Mouse (Mus musculus) c-Kit-negative CD71-positive TER-119-positive erythroid progenitor cells, embryonic 14.5 days (primary cell): Measurements from ENCODE around the gene Ghrh.

ENCODE experiments used
- DNase-seq: peaks from one replicate; pipeline ENCODE4 v3.0.0-alpha.2; 2013; ENCODE audit warnings: low read depth, low spot score

Ghrh gene

DNA sequence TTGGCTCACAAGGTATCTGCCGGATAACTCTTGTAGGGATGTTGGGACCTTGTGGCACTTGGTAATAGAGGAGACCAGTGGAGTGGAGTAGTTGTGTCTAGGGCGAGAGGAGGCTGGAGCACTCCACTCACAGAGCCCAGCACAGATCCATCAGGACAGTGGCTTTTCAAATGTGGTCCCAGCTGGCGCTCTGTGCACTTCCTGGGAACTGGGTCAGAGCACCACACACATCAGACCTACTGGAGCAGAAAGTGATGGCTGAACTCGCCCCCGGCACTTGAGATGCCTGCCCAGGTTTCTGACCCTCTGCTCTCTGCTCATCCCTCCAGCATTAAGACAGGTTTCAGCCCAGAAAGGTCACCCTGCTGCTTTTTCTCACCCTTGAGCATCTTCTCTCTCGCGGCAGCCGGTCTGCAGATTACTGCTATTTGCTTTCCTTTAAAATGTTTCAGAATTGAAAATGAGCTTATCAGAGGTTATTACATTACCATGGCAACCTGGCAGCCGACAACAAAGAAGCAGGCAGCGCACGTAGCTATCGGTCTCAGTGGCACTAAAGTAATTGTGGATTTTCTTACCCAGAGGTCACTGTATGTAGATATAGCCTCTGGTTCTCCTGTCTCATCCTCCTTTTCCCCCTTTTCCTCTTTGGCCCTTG lies 1.9 kb upstream of the Ghrh start:
- no peak for DNase-seq

DNA sequence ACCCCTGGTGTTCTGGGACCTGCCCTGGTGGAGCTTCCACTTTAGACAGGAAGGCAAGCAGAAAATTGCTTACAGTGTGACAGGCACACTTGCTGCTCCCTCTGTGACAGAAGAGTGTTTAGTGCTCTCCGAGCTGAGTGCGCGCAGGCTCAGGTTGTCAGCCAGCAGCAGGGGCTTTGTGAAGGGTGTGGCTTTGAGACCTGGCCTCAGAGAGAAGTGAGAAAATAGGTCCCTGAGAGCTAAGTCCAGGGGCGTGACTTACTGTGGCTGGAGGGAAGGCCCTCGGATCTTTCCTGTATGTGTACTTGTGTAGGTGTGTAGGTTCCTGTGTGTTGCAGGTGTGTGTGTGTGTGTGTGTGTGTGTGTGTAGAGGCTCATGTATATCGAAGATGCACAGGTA lies 4.0 kb downstream of the Ghrh start:
- DNase-seq, result no peak

DNA sequence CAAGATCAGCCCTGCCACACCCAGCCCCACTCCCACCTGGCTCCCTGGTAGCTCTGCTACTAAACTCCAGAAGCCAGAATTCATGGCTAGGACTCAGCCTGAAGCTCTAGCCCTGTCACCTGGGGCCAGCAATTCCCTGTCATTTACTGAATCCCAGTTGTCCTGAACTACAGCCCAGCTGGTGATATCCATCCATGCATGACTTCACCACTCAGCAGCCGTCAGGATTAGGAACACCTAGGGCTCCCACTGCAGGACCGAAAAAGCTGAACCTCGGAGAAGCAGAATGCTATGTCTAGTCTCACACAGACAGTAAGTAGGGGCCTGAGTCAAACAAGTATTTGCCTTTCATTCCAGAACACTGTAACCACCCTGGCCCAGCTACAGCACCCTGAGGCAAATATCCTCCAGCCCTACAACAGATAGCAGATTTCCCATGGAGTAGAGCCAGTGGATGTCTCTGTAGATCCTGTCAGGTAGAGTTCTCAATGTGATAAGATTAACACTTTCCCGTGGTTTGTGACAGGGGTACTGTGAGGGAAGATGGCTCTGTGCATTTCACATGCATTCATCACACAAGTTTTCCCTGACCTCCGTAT lies 4.9 kb downstream of the Ghrh start:
- DNase-seq, result no peak

DNA sequence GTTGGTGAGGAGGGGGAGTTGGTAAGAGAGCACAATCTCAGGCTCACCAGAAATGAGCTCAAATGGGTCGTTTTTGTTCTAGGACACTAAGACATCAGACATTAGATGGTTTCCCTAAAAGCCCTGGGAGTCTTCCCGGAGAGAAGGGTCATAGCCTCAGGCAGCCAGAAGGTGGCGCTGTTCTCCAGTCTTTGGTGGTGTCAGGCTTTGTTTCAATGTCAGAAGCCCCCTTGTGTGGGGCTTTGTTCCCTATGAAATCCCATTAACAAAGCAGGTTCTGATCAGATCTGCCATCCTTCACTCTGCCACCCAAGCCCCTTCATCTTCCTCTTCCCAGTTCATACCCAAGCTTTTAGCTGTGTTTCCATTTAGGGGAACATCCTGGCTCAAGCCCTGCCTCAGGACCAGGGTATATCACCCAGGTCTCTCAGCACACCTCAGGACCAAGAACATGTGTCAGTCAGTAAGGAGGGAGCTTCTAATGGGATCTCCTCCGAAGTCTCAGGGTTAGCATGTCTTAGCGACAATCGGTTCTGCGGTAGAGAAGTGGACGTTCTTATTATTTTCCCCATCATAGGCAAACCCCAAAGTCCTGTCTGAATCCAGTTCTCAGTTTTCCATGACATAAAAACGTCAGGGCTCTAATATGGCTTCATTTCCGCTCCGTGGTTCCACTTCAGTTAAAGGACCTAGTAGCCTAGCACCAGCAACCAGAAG lies 5.6 kb downstream of the Ghrh start:
- DNase-seq, result no peak

DNA sequence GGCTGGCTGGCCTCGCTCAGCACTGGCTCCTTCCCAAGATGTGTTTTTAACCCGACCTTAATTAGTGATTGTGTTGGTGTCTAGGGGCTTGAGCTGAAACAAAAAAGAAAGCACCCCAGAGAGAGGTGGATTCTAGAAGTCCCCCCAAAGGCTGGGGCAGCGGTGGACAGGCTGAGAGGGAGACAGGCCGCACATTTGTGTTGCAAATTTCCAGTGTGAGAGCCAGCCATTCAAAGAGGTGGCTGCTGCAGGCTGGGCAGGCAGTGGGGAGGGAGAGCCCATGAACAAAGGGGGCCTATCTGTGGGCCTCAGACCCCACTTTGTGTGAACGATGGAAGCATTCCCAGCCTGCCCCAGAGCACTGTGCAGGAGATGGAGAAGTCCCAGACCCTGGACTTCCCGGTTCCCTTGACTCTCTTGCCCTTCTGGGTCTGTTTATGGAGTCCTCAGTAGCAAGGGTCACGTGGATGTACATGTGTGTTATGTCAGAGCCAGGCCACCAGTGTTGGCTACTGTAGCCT lies 7.0 kb downstream of the Ghrh start:
- DNase-seq, result no peak

DNA sequence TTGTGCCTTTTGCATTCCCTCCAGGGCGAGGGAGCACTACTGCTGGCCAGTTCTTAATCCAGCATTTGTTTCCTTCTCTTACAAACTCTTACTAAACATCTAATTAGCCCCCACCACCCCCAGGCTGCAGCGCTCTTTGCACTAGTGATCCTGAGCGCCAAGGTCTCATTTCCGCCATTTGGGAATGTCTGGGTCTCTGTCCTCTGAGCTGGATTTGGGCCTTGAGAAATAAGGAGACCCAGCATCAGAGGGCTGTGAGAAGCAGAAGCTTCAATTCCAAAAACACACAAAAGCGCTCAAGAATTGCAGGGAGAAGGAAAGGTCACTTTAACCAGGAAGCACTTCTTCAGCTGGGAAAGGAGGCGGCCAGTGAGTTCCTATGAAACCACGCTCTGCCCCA lies 7.8 kb downstream of the Ghrh start:
- DNase-seq, result no peak

DNA sequence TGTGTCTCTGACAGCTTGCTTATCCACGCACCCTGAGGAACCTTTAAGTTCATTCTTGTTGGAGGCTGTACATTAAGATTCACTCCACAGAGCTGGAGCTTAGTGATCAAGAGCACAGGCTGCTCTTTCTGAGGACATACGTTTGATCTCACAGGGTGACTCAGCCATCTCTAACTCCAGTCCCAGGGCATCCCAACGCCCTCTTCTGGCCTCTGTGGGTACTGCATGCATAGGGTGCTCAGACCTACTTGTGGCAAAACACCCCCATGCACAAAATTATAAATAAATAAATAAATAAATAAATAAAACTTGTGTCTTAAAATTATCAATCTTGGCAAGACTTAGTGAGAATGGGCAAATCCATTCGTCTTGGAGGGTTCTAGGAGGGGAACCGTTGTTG lies 8.6 kb downstream of the Ghrh start:
- DNase-seq, result peak; percentile 48

- DNase-seq, result no peak
Measured at GRCm38 (mm10) chr2:157332059-157332458, 15.2 kb downstream of the Ghrh start.

- no peak for DNase-seq
Measured at GRCm38 (mm10) chr2:157328570-157328969, 18.7 kb downstream of the Ghrh start.

DNA sequence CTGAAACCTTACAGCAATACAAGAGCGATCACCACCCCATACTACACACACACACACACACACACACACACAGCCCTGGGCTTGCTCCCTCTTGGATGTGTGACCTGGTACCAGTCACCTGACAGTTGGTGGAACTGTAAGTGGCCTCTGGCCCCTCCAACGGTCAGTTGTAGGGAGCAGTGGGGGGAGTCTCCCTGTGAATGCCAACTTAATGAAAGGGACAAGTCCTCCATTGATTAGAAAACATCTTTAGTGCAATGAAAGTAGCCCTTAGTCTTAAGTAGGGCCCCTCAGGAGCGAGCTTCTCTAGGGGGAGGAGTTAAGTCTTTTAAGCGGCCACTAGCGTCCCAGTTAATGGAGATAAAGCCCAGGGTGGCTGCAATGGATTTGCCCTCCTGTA lies 19.2 kb downstream of the Ghrh start:
- DNase-seq, result no peak

DNA sequence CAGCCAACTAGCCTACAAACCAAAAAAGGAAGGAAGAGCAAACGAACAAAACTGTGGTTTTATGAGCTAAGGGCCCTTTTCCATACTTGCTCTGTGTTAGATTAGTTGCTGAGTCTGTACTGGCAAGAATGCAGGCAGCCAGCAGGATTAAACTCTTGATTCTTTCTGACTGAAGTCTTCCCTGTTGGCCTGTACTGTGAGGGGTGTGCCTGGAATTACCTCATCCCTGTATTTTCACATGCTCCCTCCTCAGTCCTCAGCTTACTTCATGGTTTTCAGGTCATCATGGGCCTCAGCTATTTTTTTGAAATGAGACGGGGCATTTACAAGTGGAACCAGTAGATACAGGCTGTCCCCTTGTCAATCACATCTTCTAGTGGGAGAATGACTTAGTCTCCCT lies 22.1 kb downstream of the Ghrh start:
- DNase-seq, result no peak

DNA sequence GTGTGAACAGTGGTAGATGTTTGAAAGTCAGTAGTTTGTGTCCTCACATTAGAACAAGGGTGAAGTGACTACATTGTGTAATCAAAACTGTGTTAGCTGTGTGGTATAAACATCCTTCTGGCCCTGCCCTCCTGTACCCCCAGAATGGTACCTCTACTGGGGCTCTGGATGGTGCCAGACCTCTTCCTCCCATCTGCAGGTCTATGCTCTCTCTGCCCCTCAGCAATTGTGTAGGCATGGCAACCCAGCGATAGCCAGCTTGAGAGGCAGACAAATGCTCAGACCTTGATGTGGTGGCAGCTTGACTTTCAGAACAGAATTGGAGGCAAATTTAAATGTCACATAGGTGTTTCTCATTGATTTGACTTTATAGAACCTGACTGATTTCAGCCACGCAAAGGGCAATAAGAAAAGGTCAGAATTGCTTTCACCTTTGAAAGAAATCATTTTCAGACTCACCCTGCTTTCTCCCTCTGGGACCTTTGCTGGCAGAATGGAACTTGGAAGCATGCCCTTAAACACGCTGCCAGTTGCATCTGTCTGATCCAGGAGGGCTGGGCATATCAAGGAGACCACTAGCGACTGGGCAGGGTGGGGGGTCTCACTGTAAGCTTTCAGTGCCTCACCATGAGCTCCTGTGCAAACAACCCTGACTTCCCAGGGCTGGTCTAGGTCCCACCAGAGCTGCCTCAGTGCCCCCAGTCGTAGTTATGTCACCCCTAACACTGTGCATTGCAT lies 25.1 kb downstream of the Ghrh start:
- no peak for DNase-seq

GRCm38 (mm10) chr2:157320886-157321285 lies 26.4 kb downstream of the Ghrh start:
- no peak for DNase-seq

- DNase-seq, result no peak
Measured at GRCm38 (mm10) chr2:157320135-157320534, 27.2 kb downstream of the Ghrh start.

- DNase-seq, result no peak
Measured at GRCm38 (mm10) chr2:157317220-157317619, 30.1 kb downstream of the Ghrh start.

GRCm38 (mm10) chr2:157316358-157316933 lies 30.9 kb downstream of the Ghrh start:
- DNase-seq, result no peak

DNA sequence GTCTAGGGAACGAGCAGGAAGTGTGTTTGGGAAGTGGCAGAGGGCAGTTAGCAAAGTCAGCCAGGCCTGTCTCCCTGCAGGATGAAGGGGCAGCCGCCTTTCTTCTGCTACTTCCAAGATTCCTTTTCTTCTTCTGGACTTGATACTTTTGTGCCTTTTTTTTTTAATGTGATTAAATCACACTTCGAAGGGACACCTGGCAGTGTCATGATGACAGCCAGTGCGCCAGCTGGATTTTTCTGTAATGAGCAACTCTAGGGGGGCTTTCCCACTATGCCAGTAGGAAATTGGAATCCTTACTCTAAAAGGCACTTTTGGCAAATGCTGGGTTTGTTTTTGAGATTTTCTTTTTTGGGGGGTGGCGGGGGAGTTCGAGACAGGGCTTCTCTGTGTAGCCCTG lies 31.8 kb downstream of the Ghrh start:
- no peak for DNase-seq

DNA sequence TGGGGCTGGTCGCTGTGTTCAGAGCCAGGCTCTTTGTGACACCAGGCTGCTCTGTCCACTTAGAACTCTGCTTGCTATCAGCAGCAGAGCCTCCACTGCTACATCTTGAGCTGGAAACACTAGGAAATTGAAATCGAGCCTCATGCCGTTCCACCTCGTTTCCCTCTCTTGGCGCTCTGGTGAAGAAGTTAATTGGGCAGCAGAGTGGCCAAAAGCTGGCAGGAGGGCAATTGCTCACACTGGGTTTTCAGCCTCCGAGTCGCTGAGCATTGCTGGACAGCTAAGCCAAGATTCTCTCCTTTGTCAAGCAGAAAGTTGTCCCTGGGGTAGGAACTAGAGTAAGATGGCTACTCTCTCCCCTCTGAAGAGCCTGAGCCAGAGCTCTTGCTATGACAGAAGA lies 33.0 kb downstream of the Ghrh start:
- no peak for DNase-seq

- DNase-seq, result no peak
Measured at GRCm38 (mm10) chr2:157313718-157314117, 33.6 kb downstream of the Ghrh start.

DNA sequence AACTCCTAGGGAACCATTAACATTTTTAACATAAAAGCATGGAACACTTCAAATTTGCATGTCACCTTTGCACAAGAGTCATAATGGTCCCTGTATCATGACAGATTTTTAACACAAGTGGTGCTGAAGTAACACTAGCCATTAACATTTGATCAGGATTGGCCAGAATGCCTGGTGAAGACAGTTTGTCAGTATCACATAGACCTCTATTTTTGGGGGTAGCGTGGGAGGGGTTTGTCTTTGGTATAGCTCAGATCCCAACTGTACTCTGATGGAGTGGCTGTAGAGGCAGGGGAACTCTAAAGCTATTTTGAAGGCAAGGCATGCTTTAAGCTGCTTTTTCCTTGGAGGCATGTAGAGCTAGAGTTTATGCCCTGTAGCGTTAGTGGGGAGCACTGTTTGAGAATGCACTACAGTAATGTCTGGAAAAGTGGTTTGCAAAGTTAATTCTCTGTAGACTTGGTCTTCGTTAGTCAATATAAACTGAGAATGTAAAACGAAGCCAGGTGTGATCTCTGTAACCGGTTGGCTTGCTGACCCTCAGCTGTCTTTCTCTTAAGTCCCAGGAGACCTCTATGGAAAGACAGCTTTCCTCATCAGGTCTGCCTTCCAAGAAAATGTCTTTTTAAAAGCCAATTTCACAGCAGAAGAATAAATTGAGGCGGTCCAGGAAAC lies 36.2 kb downstream of the Ghrh start:
- DNase-seq, result no peak

- DNase-seq, result no peak
Measured at GRCm38 (mm10) chr2:157309611-157310010, 37.7 kb downstream of the Ghrh start.
